Mouse (Mus musculus) heart, postnatal 36 days (tissue): ENCODE measurements at regions not wholly inside any gene's neighbourhood (a gene's known extent, or its start where the extent isn't known, plus 50 kb on each side); places are given as distances from the start of the nearest gene placed in this dataset.

Experiments used
- DNase-seq, 2 experiments: peaks; one replicate each; pipeline ENCODE4 v3.0.0; 2021 to 2022
- intact Hi-C: fragments of 180-260 bp; cut with DNase I; formaldehyde crosslinking; loops from one replicate; pipeline ENCODE4 v1.15.1; 2025

DNA sequence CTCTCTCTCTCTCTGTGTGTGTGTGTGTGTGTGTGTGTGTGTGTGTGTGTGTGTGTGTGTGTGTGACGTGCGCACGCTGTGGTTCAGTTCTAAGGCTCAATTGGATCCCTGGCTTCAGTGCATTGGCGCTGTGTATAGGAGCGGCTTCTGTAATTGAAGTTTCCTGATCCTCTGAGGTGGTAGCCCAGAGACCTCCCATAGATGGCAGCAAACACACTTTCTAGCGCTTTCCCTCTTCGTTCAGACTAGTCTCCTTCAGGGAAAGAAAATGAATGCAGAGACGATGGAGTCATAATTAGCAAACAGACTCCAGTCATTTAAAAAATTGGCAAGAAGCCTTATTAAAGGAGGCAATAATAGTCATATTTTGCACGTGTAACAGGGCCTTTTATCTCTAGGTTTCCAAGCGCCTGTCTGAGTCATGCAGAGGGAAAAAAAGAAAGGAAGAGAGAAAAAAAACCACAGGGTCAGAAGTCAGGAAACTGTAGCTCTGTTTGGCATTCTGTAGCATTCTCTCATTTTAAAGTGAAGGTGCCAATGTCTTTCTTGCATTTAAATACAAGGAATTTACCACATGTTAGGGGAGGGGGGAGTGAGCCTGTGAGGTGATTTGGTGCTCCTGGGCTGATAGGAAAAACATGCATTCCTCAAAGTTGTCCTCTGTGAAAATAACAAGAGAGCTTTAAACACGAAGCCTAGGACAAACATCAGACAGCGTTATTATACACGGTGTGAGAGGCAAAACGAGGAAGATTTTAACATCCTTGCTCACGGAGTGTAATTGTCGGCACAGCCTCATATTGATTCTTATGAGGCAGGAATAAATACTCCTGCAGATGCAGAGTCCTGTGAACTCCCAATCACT is 439.4 kb upstream of the Kif2a start:
- DNase-seq = peak; percentile 37 to 43
- intact Hi-C loops = loop anchor here (1.0 to 10.0 kb wide), 4 partner anchors 264 to 691 kb away; no protein-coding TSS in a partner anchor

- intact Hi-C loops = no loop called here
- DNase-seq = peak; percentile 10 to 24
These were observed 436.8 kb upstream of the Kif2a start for GRCm38 (mm10) chr13:107458730-107459129.

GRCm38 (mm10) chr13:107457270-107457669 is 435.3 kb upstream of the Kif2a start:
- intact Hi-C loops = no loop called here
- no peak for DNase-seq

DNA sequence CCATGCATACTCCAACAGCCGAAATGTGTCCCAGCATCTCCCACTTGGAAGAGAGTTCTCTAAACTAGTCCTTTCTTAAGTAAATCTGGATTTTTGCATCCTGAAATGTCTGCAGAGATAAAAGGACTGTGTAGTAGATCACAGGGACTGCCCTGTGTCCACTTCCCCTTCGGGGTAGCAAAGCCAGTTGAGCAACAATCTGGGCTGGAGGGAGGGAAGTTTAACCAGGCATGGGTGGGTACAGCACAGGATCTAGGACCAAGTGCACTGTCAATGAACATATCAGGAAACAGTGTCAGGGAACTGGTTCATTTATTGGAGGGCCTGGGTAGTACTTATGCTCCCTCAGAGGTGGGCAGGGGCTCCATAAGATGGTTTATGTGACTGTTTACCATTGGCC is 434.5 kb upstream of the Kif2a start:
- no peak for DNase-seq
- intact Hi-C loops = no loop called here

DNA sequence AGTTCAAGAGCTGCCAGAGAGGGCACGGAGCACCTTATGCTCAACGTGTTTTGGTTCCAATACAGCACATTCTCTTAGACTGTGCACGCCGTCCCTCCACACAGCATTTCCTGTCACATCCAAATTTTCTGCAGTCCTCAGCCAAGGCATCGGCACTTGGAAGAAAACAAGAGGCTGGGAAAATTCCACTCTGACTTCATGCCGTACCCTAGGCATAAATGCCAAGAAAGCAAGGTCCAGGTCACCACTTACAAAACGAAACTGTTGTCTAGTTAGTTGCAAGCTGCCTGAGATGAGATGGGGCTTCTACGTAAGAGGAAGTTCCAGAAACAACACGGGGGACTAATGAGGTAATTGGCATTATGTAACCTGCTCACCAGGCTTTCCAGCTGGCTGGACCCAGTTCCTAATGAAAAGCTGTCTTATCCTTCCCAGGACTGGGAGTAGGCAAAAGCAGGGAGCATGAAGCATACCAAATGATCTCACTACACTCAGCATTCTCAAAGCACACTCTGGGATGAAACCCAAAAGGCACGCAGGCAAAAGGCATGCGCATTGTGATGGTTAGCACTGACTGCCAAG is 427.8 kb upstream of the Kif2a start:
- peak; percentile 43 to 48 for DNase-seq
- intact Hi-C loops = no loop called here

GRCm38 (mm10) chr13:107447813-107448212 is 425.9 kb upstream of the Kif2a start:
- intact Hi-C loops = no loop called here
- DNase-seq = no peak

- DNase-seq = no peak
- intact Hi-C loops = no loop called here
These were observed 397.6 kb upstream of the Kif2a start for GRCm38 (mm10) chr13:107419363-107420155.

DNA sequence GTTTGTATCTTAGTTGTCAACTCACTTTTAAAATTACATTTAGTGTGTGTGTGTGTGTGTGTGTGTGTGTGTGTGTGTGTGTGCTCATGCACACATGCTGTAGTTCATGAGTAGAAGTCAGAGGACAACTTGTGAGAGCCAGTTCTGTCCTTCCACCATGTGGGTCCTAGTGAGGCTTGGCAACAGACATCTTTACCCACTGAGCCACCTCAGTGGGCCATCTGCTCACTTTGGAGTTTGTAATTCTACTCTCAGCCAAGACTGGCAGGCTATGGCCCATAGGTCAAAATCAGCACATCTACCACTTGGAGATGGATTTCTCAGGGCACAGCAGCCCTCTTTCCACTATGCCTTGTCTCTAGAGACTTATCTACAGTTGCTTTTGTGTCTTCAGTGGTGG is 388.3 kb upstream of the Kif2a start:
- no peak for DNase-seq

GRCm38 (mm10) chr13:107407674-107408026 is 385.7 kb upstream of the Kif2a start:
- no peak for DNase-seq
- intact Hi-C loops = no loop called here

More for the DNA sequence above, 388.3 kb upstream of the Kif2a start:
- intact Hi-C loops = no loop called here

GRCm38 (mm10) chr13:107406977-107407673 is 385.2 kb upstream of the Kif2a start:
- no peak for DNase-seq
- intact Hi-C loops = no loop called here

DNA sequence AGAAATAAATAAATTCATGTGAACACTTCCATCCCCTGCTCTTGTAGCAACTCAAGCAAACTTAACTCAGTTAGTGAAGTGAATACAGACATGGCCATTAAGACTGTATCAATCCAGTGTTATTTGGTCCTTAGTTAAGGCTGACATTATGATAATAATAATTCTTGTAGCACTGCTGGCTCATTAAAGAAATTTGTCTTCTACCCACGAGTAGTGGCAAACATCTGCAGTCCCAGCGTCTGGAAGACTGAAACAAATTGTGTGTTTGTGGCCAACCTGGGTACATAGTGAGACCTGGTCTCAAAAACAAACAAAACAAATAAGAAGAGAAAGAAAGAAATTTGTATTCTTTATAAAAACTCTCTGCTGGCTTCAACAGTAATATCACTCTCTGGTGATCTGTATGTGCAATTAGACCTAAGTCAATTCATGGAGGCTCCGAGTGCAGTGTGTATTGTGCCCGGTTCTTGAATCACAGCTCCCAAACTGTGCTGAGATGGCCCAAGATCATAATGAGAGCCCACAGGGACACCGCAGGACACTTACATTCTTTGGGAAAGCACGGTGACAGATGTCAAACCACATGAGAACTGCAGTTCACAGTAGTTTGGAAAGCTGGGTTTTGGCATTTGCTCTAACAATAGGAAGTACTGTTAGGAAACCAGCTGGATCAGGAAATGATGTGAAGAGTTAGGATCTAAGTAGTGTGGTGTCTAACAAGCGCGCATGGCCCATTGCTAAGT is 376.9 kb upstream of the Kif2a start:
- intact Hi-C loops = no loop called here
- DNase-seq = no peak

- intact Hi-C loops = no loop called here
- DNase-seq = no peak
These were observed 374.1 kb upstream of the Kif2a start for GRCm38 (mm10) chr13:107396036-107396435.

DNA sequence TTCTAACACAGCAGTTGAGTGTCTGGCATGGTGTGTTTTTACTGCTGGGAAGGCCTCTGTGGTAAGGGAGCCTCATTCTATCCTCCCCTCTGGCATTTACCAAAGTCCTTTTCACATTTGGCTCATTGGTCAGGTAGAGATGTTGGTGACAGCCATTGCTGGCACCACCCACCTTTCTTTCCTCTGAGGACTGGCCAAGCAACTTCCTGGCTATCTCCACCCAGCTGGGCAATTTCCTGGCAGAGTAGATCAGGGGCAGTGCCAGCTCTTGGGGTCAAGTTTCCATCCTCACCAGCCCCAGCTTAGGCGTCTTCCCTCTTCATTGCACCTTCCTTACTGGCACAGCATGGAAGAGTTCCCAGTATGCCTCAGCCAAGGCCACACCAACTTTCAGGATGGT is 372.5 kb upstream of the Kif2a start:
- DNase-seq = no peak
- intact Hi-C loops = no loop called here

DNA sequence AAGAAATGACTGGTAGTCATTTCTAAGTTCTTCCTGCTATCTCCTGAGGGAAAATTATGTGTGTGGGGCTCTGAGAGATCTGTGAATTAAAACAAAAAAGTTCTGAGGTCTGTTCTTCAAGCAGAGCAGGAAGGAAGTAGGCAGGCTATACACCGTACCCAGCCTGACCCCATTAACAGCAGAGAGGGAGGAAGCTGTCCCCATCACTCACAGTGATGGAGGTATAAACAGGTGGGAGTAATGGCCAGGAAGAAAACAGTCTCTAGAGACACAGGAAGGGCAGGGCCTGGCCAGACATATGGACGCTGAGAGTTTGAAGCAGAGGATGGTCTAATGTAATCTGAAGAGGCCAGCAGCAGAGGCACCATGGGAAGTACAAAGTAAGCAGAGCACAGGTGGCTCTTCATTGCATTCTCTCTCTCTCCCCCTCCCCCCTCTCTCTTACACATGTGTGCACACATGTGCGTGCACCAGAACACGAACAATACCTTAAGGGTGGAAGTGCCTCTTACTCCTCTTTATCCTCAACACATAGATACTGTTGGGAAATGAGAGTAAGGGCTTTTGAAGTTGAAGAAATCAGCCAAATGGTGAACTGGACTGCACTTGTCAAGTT is 367.7 kb upstream of the Kif2a start:
- DNase-seq = no peak
- intact Hi-C loops = no loop called here

DNA sequence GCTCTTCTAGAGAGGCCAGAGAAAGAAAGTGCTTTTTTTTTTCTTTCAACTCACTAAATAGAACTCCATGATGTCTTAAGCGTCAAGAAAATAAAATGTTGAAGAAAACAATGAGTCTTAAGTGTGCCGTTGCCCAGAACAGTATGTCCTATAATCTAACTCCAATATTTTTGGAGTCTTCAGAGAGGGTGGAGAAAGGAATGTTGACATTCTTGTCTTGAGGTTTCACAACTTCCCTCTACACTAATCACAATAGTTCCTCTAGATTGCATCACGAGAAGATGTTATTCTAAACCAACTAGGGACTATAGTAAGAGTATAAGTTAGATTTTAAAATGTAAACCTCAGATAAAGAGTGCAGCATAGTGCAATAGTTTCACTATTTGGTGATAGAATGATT is 367.1 kb upstream of the Kif2a start:
- intact Hi-C loops = no loop called here
- no peak for DNase-seq

GRCm38 (mm10) chr13:107378076-107378475 is 356.1 kb upstream of the Kif2a start:
- intact Hi-C loops = no loop called here
- no peak for DNase-seq

DNA sequence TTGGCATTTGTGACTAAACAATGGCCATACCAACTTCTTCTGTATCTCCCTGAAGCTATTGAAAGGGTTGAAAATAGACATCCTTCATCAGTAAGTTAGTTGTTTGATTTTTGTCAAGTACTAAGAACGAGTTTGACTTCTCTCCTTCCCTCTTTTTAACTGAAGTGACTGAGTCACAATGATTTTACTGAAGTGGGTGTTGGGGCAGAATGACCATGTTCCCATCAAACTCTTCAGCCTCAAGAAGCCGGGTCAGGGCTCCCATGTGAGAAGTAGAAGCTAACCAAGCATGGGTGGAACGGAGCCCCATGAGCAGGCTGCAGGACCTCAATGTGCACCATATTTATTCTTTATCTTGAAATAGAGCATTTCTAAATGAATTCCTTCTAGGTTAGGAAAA is 350.7 kb upstream of the Kif2a start:
- intact Hi-C loops = no loop called here
- DNase-seq = no peak

GRCm38 (mm10) chr13:107371616-107372582 is 350.0 kb upstream of the Kif2a start:
- no peak for DNase-seq
- intact Hi-C loops = no loop called here

DNA sequence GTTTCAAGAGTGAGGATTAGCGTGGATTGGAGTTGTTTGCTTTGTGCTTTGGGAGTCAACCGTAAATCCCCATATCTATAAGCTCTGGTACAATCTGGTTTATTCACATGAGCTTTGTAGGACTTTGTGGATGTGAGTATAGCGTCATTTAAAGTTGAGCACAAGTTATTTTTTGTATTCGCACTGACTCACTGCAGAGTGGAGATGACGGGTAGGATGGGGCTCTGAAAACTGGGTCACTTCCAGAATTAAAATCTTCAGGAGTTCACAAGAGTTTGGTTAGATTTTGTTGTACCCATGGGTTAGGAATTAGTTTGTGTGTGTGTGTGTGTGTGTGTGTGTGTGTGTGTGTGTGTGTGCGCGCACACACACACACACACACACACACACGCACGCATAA is 345.7 kb upstream of the Kif2a start:
- DNase-seq = no peak
- intact Hi-C loops = no loop called here
